Mouse (Mus musculus): Measurements from ENCODE around the gene Slc25a27. TPM values are rescaled to one million over a fixed set of nuclear protein-coding genes. Genes with fewer than 3 reads are reported as not detected.

Gene Slc25a27
- total RNA-seq, 2 experiments from 2014 or later, result 5.8 to 7.2 TPM

- intact Hi-C loops (cut with DNase I), result no loop called here
- TF ChIP-seq CTCF (IDR thresholded peaks at IDR 0.05), result no peak
- no peak overlapping the region for H3K27ac ChIP-seq
- DNase-seq, result no peak
- no peak overlapping the region for H3K4me3 ChIP-seq
These were observed 74.4 kb downstream of the Slc25a27 start for GRCm38 (mm10) chr17:43592296-43593291.

Other genes starting within 250 kb of the Slc25a27 start
- not detected for gene Mep1a, start 164.4 kb downstream of the Slc25a27 start, total RNA-seq (2021)
- gene Ankrd66, start 123.6 kb downstream of the Slc25a27 start, total RNA-seq (2021), result not detected
- gene Pla2g7, start 99.1 kb downstream of the Slc25a27 start, total RNA-seq (2021), result 10 to 100 TPM; 21.5 to 40.7 TPM
- under 1 TPM; 0.03 TPM for gene Tdrd6, start 36.9 kb downstream of the Slc25a27 start, total RNA-seq (2021)
- 1 to 10 TPM; 3.2 to 3.3 TPM for gene Cyp39a1, start 211 bp upstream of the Slc25a27 start, total RNA-seq (2021)
- 10 to 100 TPM; 40.3 to 80.7 TPM for gene Rcan2, start 134.1 kb upstream of the Slc25a27 start, total RNA-seq (2021)